Mouse (Mus musculus) forebrain, postnatal 0 days (tissue): Measurements from ENCODE around the gene Hddc3. TPM values are rescaled to one million over a fixed set of nuclear protein-coding genes. Genes with fewer than 3 reads are reported as not detected.
A peak's percentile ranks its signal among the peaks of the same experiment; 100 is the strongest.
"Not testable (repeated sequence)": the region's sequence is repeated elsewhere in the genome, so short reads cannot be mapped to it uniquely, and the experiment has no call there.

ENCODE experiments used
- ATAC-seq: fragments of 200-750 bp; cut with Nextera tagmentation; 2 replicates; pipeline ENCODE4 v1.8.0; 2017; ENCODE audit warnings: mild to moderate bottlenecking, moderate library complexity
- DNase-seq: peaks from one replicate; pipeline ENCODE4 v3.0.0-alpha.2; 2015
- H3K27ac ChIP-seq: fragments of 300-500 bp; sonication (generic); 2 replicates; pipeline ENCODE4 v1.5.1; 2014; ENCODE audit warnings: low read depth, mild to moderate bottlenecking, antibody characterized with exemption, low read length, moderate library complexity, mixed read lengths
- H3K27me3 ChIP-seq: fragments of 300-500 bp; sonication (generic); 2 replicates; pipeline ENCODE4 v1.6.1; 2014; ENCODE audit warnings: mild to moderate bottlenecking, low read length, mixed read lengths; ENCODE audit not compliant: insufficient read depth
- H3K36me3 ChIP-seq: fragments of 300-500 bp; sonication (generic); 2 replicates; pipeline ENCODE4 v1.6.1; 2014; ENCODE audit warnings: mild to moderate bottlenecking, moderate library complexity; ENCODE audit not compliant: insufficient read depth
- H3K4me1 ChIP-seq: fragments of 300-500 bp; sonication (generic); 2 replicates; pipeline ENCODE4 v1.6.1; 2014; ENCODE audit warnings: antibody characterized with exemption; ENCODE audit not compliant: insufficient read depth
- H3K4me2 ChIP-seq: fragments of 300-500 bp; sonication (generic); 2 replicates; pipeline ENCODE4 v1.6.1; 2014; ENCODE audit warnings: low read depth, mild to moderate bottlenecking, moderate library complexity
- H3K4me3 ChIP-seq: fragments of 300-500 bp; sonication (generic); 2 replicates; pipeline ENCODE4 v1.5.1; 2014; ENCODE audit warnings: low read depth, low read length, mixed read lengths
- H3K9ac ChIP-seq: fragments of 300-500 bp; sonication (generic); 2 replicates; pipeline ENCODE4 v1.6.1; 2014; ENCODE audit warnings: mild to moderate bottlenecking
- H3K9me3 ChIP-seq: fragments of 300-500 bp; sonication (generic); 2 replicates; pipeline ENCODE4 v1.6.1; 2016; ENCODE audit warnings: low read length
- CTCF ChIP-seq: sonication (generic); IDR thresholded peaks from 2 replicates; pipeline ENCODE4 v1.5.1; 2016; ENCODE audit warnings: antibody characterized with exemption, control low read depth, low read depth
- WGBS: fragments of 180-500 bp; shearing (Covaris S2); extraction: QIAGEN DNeasy Blood & Tissue Kit; methylation state at CpG from one replicate; pipeline ENCODE4 v1.1.7; 2014; 5-methylcytosine and 5-hydroxymethylcytosine counted together
- polyA plus RNA-seq: library from polyadenylated mRNA; unstranded; fragments of >200 nt; fragmentation: Nextera tagmentation; extraction: Ambion mirVana; gene quantifications from 2 replicates; pipeline ENCODE4 v1.2.1, GENCODE M21; 2015
- total RNA-seq: library from RNA; depleted of rRNA; stranded (reverse); fragments of >200 nt; gene quantifications from 2 replicates; pipeline ENCODE4 v1.2.3, GENCODE M21; 2014

The Hddc3 gene
- total and polyA plus RNA-seq, 2 experiments from 2014 or later, result 14.6 to 44.4 TPM

- DNase-seq, result no peak
- H3K27ac ChIP-seq, result peak overlapping the region; percentile 90; the same call in 1 of the 2 replicates
- peaks cover 37% of the 10 kb centered on the region for H3K36me3 ChIP-seq
- H3K9me3 ChIP-seq, result no peaks in the 10 kb centered on the region
- WGBS, result 20% methylated on average over 8 of the region's 8 CpGs
- peak overlapping the region; percentile 56 for H3K4me3 ChIP-seq
- H3K9ac ChIP-seq, result peak overlapping the region; percentile 64
- TF ChIP-seq CTCF, result no peak
- H3K4me2 ChIP-seq, result peak overlapping the region; percentile 60
- ATAC-seq, result no peak
- H3K4me1 ChIP-seq, result peaks cover 12% of the 10 kb centered on the region
- no peaks in the 10 kb centered on the region for H3K27me3 ChIP-seq
Measured at GRCm38 (mm10) chr7:80323336-80323735, 19.6 kb upstream of the Hddc3 start.

DNA sequence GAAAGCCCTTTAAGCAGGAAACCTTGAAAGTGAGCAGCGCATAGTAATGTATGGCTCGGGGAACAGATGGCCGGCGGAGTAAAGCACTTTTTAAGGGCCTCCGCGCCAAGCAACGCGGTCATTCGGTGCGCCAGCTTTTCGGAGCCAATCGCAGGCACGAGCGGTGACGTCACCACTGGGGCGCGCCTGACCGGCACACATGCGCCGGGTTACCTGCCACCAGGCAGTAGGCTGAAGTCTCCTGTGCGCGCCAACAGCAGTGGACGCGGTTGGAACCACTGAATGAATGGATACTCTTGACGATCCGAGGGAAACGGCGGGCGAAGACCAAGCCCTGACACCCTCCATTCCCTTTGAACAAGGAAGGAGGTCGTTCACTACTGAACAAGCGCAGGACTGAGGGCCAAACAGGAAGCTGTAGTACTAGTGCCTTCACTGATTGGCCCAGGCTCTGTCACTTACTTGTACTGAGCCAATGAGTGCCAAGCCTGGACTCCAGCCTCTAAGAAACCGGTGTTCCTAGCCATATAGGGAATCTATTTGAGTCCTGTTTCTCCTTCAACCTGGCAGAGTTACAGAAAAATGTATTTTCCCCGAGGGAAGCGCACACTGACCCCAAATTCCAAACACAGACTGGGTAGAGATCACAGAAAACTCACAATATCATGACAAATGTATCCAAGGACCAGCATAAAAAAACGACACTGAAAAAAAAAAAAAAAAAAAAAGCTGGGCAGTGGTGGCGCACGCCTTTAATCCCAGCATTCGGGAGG lies 18.7 kb upstream of the Hddc3 start, which contains the start of gene Rccd1:
Rccd1 (minus strand) TSS at position 412 of the 773 bp plus-strand sequence.
- peaks cover 12% of the 10 kb centered on the region for H3K4me1 ChIP-seq
- TF ChIP-seq CTCF, result no peak
- peak within 1 kb of the TSS; percentile 60 for H3K4me2 ChIP-seq
- H3K9me3 ChIP-seq, result no peaks in the 10 kb centered on the region
- peak; percentile 100 for ATAC-seq
- peak within 1 kb of the TSS; percentile 90 for H3K27ac ChIP-seq
- H3K9ac ChIP-seq, result peak within 1 kb of the TSS; percentile 64
- WGBS, result 1% methylated on average over 38 of the region's 38 CpGs
- H3K4me3 ChIP-seq, result peak within 1 kb of the TSS; percentile 56
- peaks cover 42% of the 10 kb centered on the region for H3K36me3 ChIP-seq
- H3K27me3 ChIP-seq, result no peaks in the 10 kb centered on the region
- DNase-seq, result peak; percentile 98

GRCm38 (mm10) chr7:80324816-80325119 lies 18.1 kb upstream of the Hddc3 start:
- H3K36me3 ChIP-seq, result peaks cover 48% of the 10 kb centered on the region
- not testable (repeated sequence) for H3K9ac ChIP-seq, DNase-seq, H3K27me3 ChIP-seq, H3K4me3 ChIP-seq, ATAC-seq, H3K9me3 ChIP-seq
- peak overlapping the region; percentile 60 for H3K4me2 ChIP-seq
- peaks cover 12% of the 10 kb centered on the region for H3K4me1 ChIP-seq
- peak overlapping the region; percentile 90; the same call in 1 of the 2 replicates for H3K27ac ChIP-seq
- WGBS, result 44% methylated on average over 5 of the region's 5 CpGs

- 96% methylated on average over 16 of the region's 16 CpGs for WGBS
- Histone ChIP-seq H3K36me3 (peaks cover 52% of the 10 kb centered on the region), H3K27me3 (no peaks in the 10 kb centered on the region)
Measured at GRCm38 (mm10) chr7:80325292-80325868, 17.5 kb upstream of the Hddc3 start.

DNA sequence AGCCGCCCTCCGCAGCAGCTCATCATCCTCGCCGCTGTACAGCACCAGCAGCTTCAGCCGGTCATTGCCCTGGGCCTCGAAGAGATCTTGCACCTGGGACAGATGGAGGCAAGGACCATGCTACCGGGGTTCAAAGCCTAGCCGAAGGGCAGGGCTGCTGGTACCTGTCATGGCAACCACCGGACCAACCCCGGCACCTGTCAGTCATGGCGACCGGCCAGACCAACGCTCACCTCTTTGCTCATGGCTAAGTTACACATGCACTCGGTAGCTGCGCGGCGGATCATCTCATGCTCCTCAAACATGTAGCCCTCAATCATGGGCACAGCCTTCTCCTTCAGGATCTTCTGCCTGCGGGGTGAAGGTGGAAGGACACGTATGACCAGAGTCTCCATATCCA lies 16.8 kb upstream of the Hddc3 start:
- Histone ChIP-seq H3K4me3 (no peak overlapping the region), H3K27ac (no peak overlapping the region), H3K9ac (no peak overlapping the region), H3K27me3 (no peaks in the 10 kb centered on the region), H3K36me3 (peaks cover 58% of the 10 kb centered on the region), H3K4me1 (peaks cover 12% of the 10 kb centered on the region), H3K9me3 (no peaks in the 10 kb centered on the region), H3K4me2 (no peak overlapping the region)
- 98% methylated on average over 19 of the region's 19 CpGs for WGBS
- DNase-seq, result no peak
- TF ChIP-seq CTCF, result no peak
- no peak for ATAC-seq

More at GRCm38 (mm10) chr7:80325292-80325868, 17.5 kb upstream of the Hddc3 start:
- Histone ChIP-seq H3K4me2 (no peak overlapping the region), H3K4me3 (no peak overlapping the region), H3K4me1 (peaks cover 12% of the 10 kb centered on the region), H3K9ac (no peak overlapping the region), H3K9me3 (no peaks in the 10 kb centered on the region), H3K27ac (no peak overlapping the region)
- no peak for DNase-seq
- no peak for TF ChIP-seq CTCF
- no peak for ATAC-seq

- no peak for ATAC-seq
- no peaks in the 10 kb centered on the region for H3K4me1 ChIP-seq
- H3K9me3 ChIP-seq, result no peaks in the 10 kb centered on the region
- TF ChIP-seq CTCF, result no peak
- no peak overlapping the region for H3K4me3 ChIP-seq
- H3K27ac ChIP-seq, result no peak overlapping the region
- H3K27me3 ChIP-seq, result no peaks in the 10 kb centered on the region
- 80% methylated on average over 8 of the region's 8 CpGs for WGBS
- peaks cover 95% of the 10 kb centered on the region for H3K36me3 ChIP-seq
- H3K4me2 ChIP-seq, result no peak overlapping the region
- H3K9ac ChIP-seq, result no peak overlapping the region
- DNase-seq, result no peak
Measured at GRCm38 (mm10) chr7:80330278-80330677, 12.6 kb upstream of the Hddc3 start.

DNA sequence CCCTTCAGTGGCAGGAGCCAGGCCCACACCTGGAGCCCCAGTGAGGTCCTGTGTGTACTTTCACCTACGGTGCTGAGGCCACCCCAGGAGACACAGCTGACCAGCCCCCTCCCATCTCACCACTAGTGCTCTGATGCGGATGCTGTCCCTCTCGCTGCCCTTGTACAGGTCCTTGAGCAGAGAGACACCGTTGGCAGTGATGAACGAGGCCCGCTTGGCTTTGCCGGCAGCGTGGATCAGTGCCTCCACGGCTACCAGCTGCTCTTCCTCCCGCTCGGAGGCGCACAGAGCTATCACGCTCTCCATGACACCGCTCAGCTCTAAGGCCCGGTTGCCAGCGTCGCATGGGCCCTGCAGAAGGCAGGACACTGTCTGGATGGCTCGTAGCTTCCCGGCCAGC lies 11.5 kb upstream of the Hddc3 start:
- H3K9me3 ChIP-seq, result no peaks in the 10 kb centered on the region
- no peak overlapping the region for H3K4me3 ChIP-seq
- TF ChIP-seq CTCF, result no peak
- no peak overlapping the region for H3K4me2 ChIP-seq
- H3K27me3 ChIP-seq, result no peaks in the 10 kb centered on the region
- ATAC-seq (no peak), DNase-seq (no peak)
- peaks cover 95% of the 10 kb centered on the region for H3K36me3 ChIP-seq
- 93% methylated on average over 19 of the region's 19 CpGs for WGBS
- no peaks in the 10 kb centered on the region for H3K4me1 ChIP-seq
- no peak overlapping the region for H3K27ac ChIP-seq
- H3K9ac ChIP-seq, result no peak overlapping the region
